In the genomic region with DNA sequence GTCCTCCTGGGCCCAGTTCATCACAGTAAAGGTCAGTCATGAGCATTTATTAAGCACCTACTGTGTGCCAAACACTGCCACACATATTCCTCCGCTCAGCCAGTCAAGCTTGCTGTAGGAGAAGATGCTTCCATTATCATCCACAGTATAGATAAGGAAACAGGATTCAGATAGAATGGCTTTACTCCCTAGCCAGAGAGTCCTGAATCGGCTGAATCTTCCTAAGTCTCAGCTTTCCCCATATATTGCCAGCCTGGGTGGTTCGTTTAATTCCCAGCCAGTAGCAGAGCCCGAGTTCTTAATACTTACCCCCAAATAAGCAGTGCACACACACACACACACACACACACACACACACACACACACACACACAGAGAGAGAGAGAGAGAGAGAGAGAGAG, we compare ENCODE assay signal across 16 mouse cellular contexts. TPM values are rescaled to one million over a fixed set of nuclear protein-coding genes. Genes with fewer than 3 reads are reported as not detected.
DNase-seq lines count a peak whose midpoint lies in the region; ATAC-seq lines count a peak whose summit lies in the region.
"Had no signal": no experiment of that assay in that cellular context is flagged by ENCODE, and none has a peak within 500 bp of the region (broad histone marks: within the 10 kb centered on the region; RNA-seq: fewer than 3 reads in every experiment).

No protein-coding gene starts in this region.

- no peak overlapping the region for H3K9ac ChIP-seq in embryonic facial prominence, embryonic 11.5 days (replicated peaks; ENCODE audit: low read length)
- peak overlapping the region; percentile 34; the same call in 1 of the 2 replicates for H3K9ac ChIP-seq in forebrain, embryonic 13.5 days
- no peak overlapping the region for H3K9ac ChIP-seq in hindbrain, embryonic 15.5 days
- no peak overlapping the region for H3K9ac ChIP-seq in midbrain, embryonic 15.5 days
- H3K9ac ChIP-seq: heart, embryonic 15.5 days; liver, embryonic 14.5 days; stomach, embryonic 15.5 days had no signal

- H3K27me3 ChIP-seq in embryonic facial prominence, embryonic 11.5 days (ENCODE audit: control insufficient read depth, insufficient read depth, low read length), result no peaks in the 10 kb centered on the region
- H3K27me3 ChIP-seq in forebrain, embryonic 13.5 days, result no peaks in the 10 kb centered on the region
- H3K27me3 ChIP-seq in hindbrain, embryonic 15.5 days, result no peaks in the 10 kb centered on the region
- H3K27me3 ChIP-seq in midbrain, embryonic 15.5 days (replicated peaks), result no peaks in the 10 kb centered on the region
- H3K27me3 ChIP-seq: heart, embryonic 15.5 days; stomach, embryonic 15.5 days had no signal

- no peak overlapping the region for H3K4me3 ChIP-seq in embryonic facial prominence, embryonic 11.5 days (ENCODE audit: low read depth, low read length)
- no peak overlapping the region for H3K4me3 ChIP-seq in forebrain, embryonic 13.5 days
- no peak overlapping the region for H3K4me3 ChIP-seq in hindbrain, embryonic 15.5 days
- no peak overlapping the region for H3K4me3 ChIP-seq in midbrain, embryonic 15.5 days
- H3K4me3 ChIP-seq: heart, embryonic 15.5 days; stomach, embryonic 15.5 days had no signal

- peak overlapping the region; percentile 17; the same call in 1 of the 2 replicates for H3K27ac ChIP-seq in embryonic facial prominence, embryonic 11.5 days (replicated peaks; ENCODE audit: low read depth, low read length)
- peak overlapping the region; percentile 80 for H3K27ac ChIP-seq in forebrain, embryonic 13.5 days
- peak overlapping the region; percentile 83 for H3K27ac ChIP-seq in hindbrain, embryonic 15.5 days (replicated peaks)
- H3K27ac ChIP-seq in midbrain, embryonic 15.5 days, result peak overlapping the region; percentile 92
- H3K27ac ChIP-seq: heart, embryonic 15.5 days; liver, embryonic 14.5 days; stomach, embryonic 15.5 days had no signal

- no peak for ATAC-seq in embryonic facial prominence, embryonic 11.5 days (replicated peaks; ENCODE audit: insufficient number of reproducible peaks, low FRiP score, low TSS enrichment, low read depth)
- ATAC-seq in forebrain, embryonic 13.5 days, result 0 out of 2 replicates have a peak, but pooled peaks have one; percentile 1
- ATAC-seq in hindbrain, embryonic 15.5 days (ENCODE audit: low FRiP score, low read depth), result no peak
- ATAC-seq in midbrain, embryonic 15.5 days (replicated peaks), result peak; percentile 5; the same call in 1 of the 2 replicates
- ATAC-seq: activated CD4-positive, CD25-positive, alpha-beta regulatory T cell, adult 4 months; inflammation-experienced regulatory T-cells, adult 6 months had no signal

- no peaks in the 10 kb centered on the region for H3K9me3 ChIP-seq in embryonic facial prominence, embryonic 11.5 days (replicated peaks; ENCODE audit: control insufficient read depth, low read length)
- no peaks in the 10 kb centered on the region for H3K9me3 ChIP-seq in forebrain, embryonic 13.5 days (replicated peaks)
- H3K9me3 ChIP-seq in hindbrain, embryonic 15.5 days, result no peaks in the 10 kb centered on the region
- no peaks in the 10 kb centered on the region for H3K9me3 ChIP-seq in midbrain, embryonic 15.5 days
- H3K9me3 ChIP-seq: heart, embryonic 15.5 days; stomach, embryonic 15.5 days had no signal

- WGBS in embryonic facial prominence, embryonic 11.5 days, result 59% methylated on average over 4 of the region's 4 CpGs
- WGBS in forebrain, embryonic 13.5 days, result 40% methylated on average over 4 of the region's 4 CpGs
- WGBS in hindbrain, embryonic 15.5 days, result 42% methylated on average over 4 of the region's 4 CpGs
- 23% methylated on average over 4 of the region's 4 CpGs for WGBS in midbrain, embryonic 15.5 days

- peaks cover 8% of the 10 kb centered on the region; the same call in 1 of the 2 replicates for H3K4me1 ChIP-seq in embryonic facial prominence, embryonic 11.5 days (ENCODE audit: control insufficient read depth, insufficient read depth, low read length)
- H3K4me1 ChIP-seq in forebrain, embryonic 13.5 days, result peaks cover 97% of the 10 kb centered on the region
- H3K4me1 ChIP-seq in hindbrain, embryonic 15.5 days (replicated peaks), result peaks cover 80% of the 10 kb centered on the region
- peaks cover 83% of the 10 kb centered on the region for H3K4me1 ChIP-seq in midbrain, embryonic 15.5 days

- no peaks in the 10 kb centered on the region for H3K36me3 ChIP-seq in embryonic facial prominence, embryonic 11.5 days (replicated peaks; ENCODE audit: control insufficient read depth, insufficient read depth, low read depth, low read length)
- no peaks in the 10 kb centered on the region for H3K36me3 ChIP-seq in forebrain, embryonic 13.5 days (ENCODE audit: poor library complexity, severe bottlenecking)
- H3K36me3 ChIP-seq in hindbrain, embryonic 15.5 days, result no peaks in the 10 kb centered on the region
- H3K36me3 ChIP-seq in midbrain, embryonic 15.5 days (replicated peaks), result no peaks in the 10 kb centered on the region
- H3K36me3 ChIP-seq: heart, embryonic 15.5 days; stomach, embryonic 15.5 days had no signal

- H3K4me2 ChIP-seq in embryonic facial prominence, embryonic 11.5 days (ENCODE audit: low read depth, low read length), result no peak overlapping the region
- no peak overlapping the region for H3K4me2 ChIP-seq in forebrain, embryonic 13.5 days
- H3K4me2 ChIP-seq in hindbrain, embryonic 15.5 days, result no peak overlapping the region
- H3K4me2 ChIP-seq in midbrain, embryonic 15.5 days, result no peak overlapping the region
- H3K4me2 ChIP-seq: heart, embryonic 15.5 days; stomach, embryonic 15.5 days had no signal

- DNase-seq in embryonic facial prominence, embryonic 11.5 days (ENCODE audit: low spot score), result no peak
- DNase-seq in left cerebral cortex, adult 8-10 months (ENCODE audit: low spot score in 2 of 2), result no peak
- DNase-seq in right cerebral cortex, postnatal 25 days, result no peak
- no peak for DNase-seq in gastrocnemius, postnatal 25 days
- DNase-seq in B cell, adult 2 months, result no peak
- DNase-seq: adrenal gland, postnatal 36 days; thymus, postnatal 14 days had no signal

RNA-seq across cellular contexts. Expression of a gene that starts 47.6 kb away (rescaled TPM):
- polyA plus RNA-seq in embryonic facial prominence, embryonic 11.5 days (2014; fragmentation: Nextera tagmentation; extraction: Ambion mirVana), result 21.6 and 26.2 TPM in 2 replicates
- 22.2 and 26.5 TPM in 2 replicates for polyA plus RNA-seq in forebrain, embryonic 13.5 days (2015; fragmentation: Nextera tagmentation; extraction: Ambion mirVana)
- polyA plus RNA-seq in hindbrain, embryonic 15.5 days (2015; fragmentation: Nextera tagmentation; extraction: Ambion mirVana), result 17.9 and 23.5 TPM in 2 replicates
- polyA plus RNA-seq in midbrain, embryonic 15.5 days (2015; fragmentation: Nextera tagmentation; extraction: Ambion mirVana), result 20.1 and 22.6 TPM in 2 replicates
- total RNA-seq in left cerebral cortex, adult 8-10 months (2022), result 1 to 10 TPM; 2.1 to 4.5 (median 3.6) TPM
- total RNA-seq in gastrocnemius, postnatal 25 days (2021), result 1 to 10 TPM; 3.8 TPM
- total RNA-seq: monocyte, adult 5-6 weeks had no signal
- polyA plus RNA-seq: inflammation-experienced regulatory T-cells, adult 6 months had no signal

Comparison
In these comparisons a context has a peak if more than half of its experiments do, and no peak if none do; other contexts are left out.
1. ATAC-seq: peak in forebrain, embryonic 13.5 days (single experiment) and midbrain, embryonic 15.5 days (single experiment); none in embryonic facial prominence, embryonic 11.5 days (single experiment) and hindbrain, embryonic 15.5 days (single experiment).
2. H3K27ac ChIP-seq: peak in every context shown above with its lines; median percentile 92 in midbrain, embryonic 15.5 days; 83 in hindbrain, embryonic 15.5 days; 80 in forebrain, embryonic 13.5 days; 17 in embryonic facial prominence, embryonic 11.5 days.